Mouse (Mus musculus) liver, embryonic 14.5 days (tissue): Measurements from ENCODE around the gene Il2ra. TPM values are rescaled to one million over a fixed set of nuclear protein-coding genes. Genes with fewer than 3 reads are reported as not detected.
A peak's percentile ranks its signal among the peaks of the same experiment; 100 is the strongest.
"Not testable (repeated sequence)": the region's sequence is repeated elsewhere in the genome, so short reads cannot be mapped to it uniquely, and the experiment has no call there.

Experiments
- ATAC-seq: fragments of 200-750 bp; cut with Nextera tagmentation; 2 replicates; pipeline ENCODE4 v1.8.0; 2017; ENCODE audit warnings: moderate number of reproducible peaks, mild to moderate bottlenecking, moderate library complexity; ENCODE audit not compliant: insufficient read depth
- DNase-seq, 3 experiments: peaks; one replicate each; pipeline ENCODE4 v3.0.0-alpha.2; 2012 to 2013; ENCODE audit warnings: low read depth in 3 of 3, low spot score in 3 of 3
- H3K27ac ChIP-seq: fragments of 300-500 bp; sonication (generic); 2 replicates; pipeline ENCODE4 v1.5.1; 2014; ENCODE audit warnings: moderate library complexity, mild to moderate bottlenecking, control low read depth, inconsistent platforms
- H3K27me3 ChIP-seq: fragments of 300-500 bp; sonication (generic); 2 replicates; pipeline ENCODE4 v1.6.1; 2014; ENCODE audit warnings: mild to moderate bottlenecking, low read length, moderate library complexity; ENCODE audit not compliant: control insufficient read depth, insufficient read depth
- H3K36me3 ChIP-seq: fragments of 300-500 bp; sonication (generic); replicated peaks from 2 replicates; pipeline ENCODE4 v1.6.1; 2014; ENCODE audit warnings: low read depth; ENCODE audit not compliant: control insufficient read depth, insufficient read depth
- H3K4me1 ChIP-seq, 2 experiments: fragments of 200-500 bp in 1 of 2; fragments of 300-500 bp in 1 of 2; sonication (generic) in 1 of 2; replicated peaks; 2 replicates each; pipeline ENCODE4 v1.6.1; 2012 to 2014; ENCODE audit warnings: antibody characterized with exemption in 1 of 2, inconsistent platforms in 1 of 2, low read length in 1 of 2; ENCODE audit not compliant: control insufficient read depth in 2 of 2, insufficient read depth in 2 of 2
- H3K4me2 ChIP-seq: fragments of 300-500 bp; sonication (generic); 2 replicates; pipeline ENCODE4 v1.6.1; 2014; ENCODE audit warnings: low read depth, mild to moderate bottlenecking, control low read depth, moderate library complexity
- H3K4me3 ChIP-seq, 2 experiments: fragments of 200-500 bp in 1 of 2; fragments of 300-500 bp in 1 of 2; sonication (generic) in 1 of 2; 2 replicates each; pipeline ENCODE4 v1.5.1; 2012 to 2014; ENCODE audit warnings: low read depth in 2 of 2, low read length in 2 of 2, mild to moderate bottlenecking in 2 of 2, control low read depth in 1 of 2, inconsistent platforms in 1 of 2, moderate library complexity in 1 of 2; ENCODE audit not compliant: insufficient read depth in 1 of 2
- H3K9ac ChIP-seq: fragments of 300-500 bp; sonication (generic); replicated peaks from 2 replicates; pipeline ENCODE4 v1.6.1; 2014; ENCODE audit warnings: mild to moderate bottlenecking, control low read depth, moderate library complexity
- H3K9me3 ChIP-seq: fragments of 300-500 bp; sonication (generic); 2 replicates; pipeline ENCODE4 v1.6.1; 2016; ENCODE audit warnings: low read length, mixed read lengths; ENCODE audit not compliant: control insufficient read depth
- CTCF ChIP-seq: IDR thresholded peaks from 2 replicates; pipeline ENCODE4 v1.5.1; 2016; ENCODE audit warnings: antibody characterized with exemption, low read depth, control low read depth
- EP300 ChIP-seq: IDR thresholded peaks from 2 replicates; pipeline ENCODE4 v1.6.1; 2016; ENCODE audit warnings: antibody characterized with exemption, low read depth
- WGBS: fragments of 180-500 bp; shearing (Covaris S2); extraction: QIAGEN DNeasy Blood & Tissue Kit; methylation state at CpG from one replicate; pipeline ENCODE4 v1.1.7; 2014; ENCODE audit not compliant: insufficient replicate concordance; 5-methylcytosine and 5-hydroxymethylcytosine counted together
- polyA plus RNA-seq, 2 experiments: library from polyadenylated mRNA; depleted of rRNA in 1 of 2; stranded (reverse) in 1 of 2; unstranded in 1 of 2; fragments of >200 nt; fragmentation: Nextera tagmentation in 1 of 2; extraction: Ambion mirVana in 1 of 2; gene quantifications; 2 replicates each; pipeline versions ENCODE4 v1.2.1 to v1.2.3; 2012 to 2014

Il2ra gene
- polyA plus RNA-seq, 2 experiments, result 0.01 TPM; not detected in 1

- Histone ChIP-seq H3K9me3 (no peaks in the 10 kb centered on the region), H3K36me3 (no peaks in the 10 kb centered on the region), H3K4me1 (peaks cover 0 to 21% of the 10 kb centered on the region in 2 experiments; a peak in 3 of 4 replicates), H3K27me3 (no peaks in the 10 kb centered on the region; the same call in 1 of the 2 replicates), H3K27ac (no peak overlapping the region), H3K4me3 (no peak overlapping the region), H3K9ac (no peak overlapping the region), H3K4me2 (no peak overlapping the region)
- TF ChIP-seq EP300 (no peak), CTCF (no peak)
- 24% methylated on average over 5 of the region's 5 CpGs for WGBS
- DNase-seq (no peak), ATAC-seq (no peak)
Observed at GRCm38 (mm10) chr2:11708538-11708937, 65.9 kb downstream of the Il2ra start.

- ATAC-seq, H3K9me3 ChIP-seq, H3K36me3 ChIP-seq, H3K27ac ChIP-seq, DNase-seq, H3K4me3 ChIP-seq, H3K4me2 ChIP-seq, H3K27me3 ChIP-seq, H3K9ac ChIP-seq: not testable (repeated sequence)
- 38% methylated on average over 4 of the region's 4 CpGs for WGBS
- TF ChIP-seq CTCF, result peak; percentile 41
- peaks cover 0 to 19% of the 10 kb centered on the region in 2 experiments; a peak in 3 of 4 replicates for H3K4me1 ChIP-seq
Observed at GRCm38 (mm10) chr2:11710101-11710500, 67.5 kb downstream of the Il2ra start.

- 56% methylated on average over 6 of the region's 6 CpGs for WGBS
- Histone ChIP-seq H3K36me3 (no peaks in the 10 kb centered on the region), H3K4me2 (no peak overlapping the region), H3K9me3 (no peaks in the 10 kb centered on the region), H3K4me1 (peaks cover 0 to 12% of the 10 kb centered on the region in 2 experiments; a peak in 2 of 4 replicates), H3K27ac (no peak overlapping the region), H3K4me3 (no peak overlapping the region), H3K27me3 (no peaks in the 10 kb centered on the region), H3K9ac (no peak overlapping the region)
- ATAC-seq (no peak), DNase-seq (no peak)
- TF ChIP-seq EP300 (no peak), CTCF (no peak)
Observed at GRCm38 (mm10) chr2:11712483-11712990, 69.9 kb downstream of the Il2ra start.

DNA sequence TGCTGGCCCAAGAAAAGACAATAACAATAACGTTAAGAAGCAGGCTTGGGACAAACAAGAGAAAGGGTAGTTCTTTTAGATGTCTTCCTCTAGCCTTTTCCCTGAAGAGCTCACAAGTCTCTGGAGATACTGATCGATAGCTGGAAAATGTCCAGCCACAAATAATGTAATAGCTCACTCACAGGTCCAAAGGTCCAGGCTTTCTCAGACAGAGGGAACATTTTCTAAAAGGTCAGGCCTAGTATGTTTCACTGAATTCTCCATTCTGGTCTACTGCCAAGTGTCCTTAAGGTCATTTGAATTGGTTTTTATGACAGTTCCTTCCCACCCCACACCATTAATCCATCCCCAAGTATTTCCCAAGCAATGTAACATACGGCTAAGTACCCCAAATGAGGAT is 70.4 kb downstream of the Il2ra start:
- 53% methylated on average over 3 of the region's 3 CpGs for WGBS
- Histone ChIP-seq H3K9me3 (no peaks in the 10 kb centered on the region), H3K4me2 (no peak overlapping the region), H3K36me3 (no peaks in the 10 kb centered on the region), H3K9ac (no peak overlapping the region), H3K4me1 (peaks cover 0 to 12% of the 10 kb centered on the region in 2 experiments; a peak in 2 of 4 replicates), H3K27ac (no peak overlapping the region), H3K27me3 (no peaks in the 10 kb centered on the region), H3K4me3 (no peak overlapping the region)
- ATAC-seq (no peak), DNase-seq (no peak)
- no peak for TF ChIP-seq EP300
- TF ChIP-seq CTCF, result no peak

DNA sequence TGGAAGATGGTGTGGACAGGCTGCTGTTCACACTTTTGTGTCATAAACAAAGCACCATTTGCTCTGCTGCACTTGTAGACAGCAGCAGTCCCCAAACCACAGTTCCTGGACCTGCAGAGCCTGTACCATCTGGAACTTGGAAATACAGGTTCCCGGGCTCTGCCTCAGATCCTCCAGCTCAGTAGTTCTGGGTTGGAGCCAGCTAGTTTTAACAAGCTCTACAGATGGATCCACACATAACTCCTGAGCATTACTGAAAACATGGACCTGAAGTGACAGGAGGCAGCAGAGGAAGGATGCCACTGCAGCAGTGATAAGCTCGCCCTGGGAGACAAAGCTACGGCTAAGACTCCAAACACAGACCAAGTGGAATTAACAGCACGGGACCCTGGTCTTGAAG is 71.9 kb downstream of the Il2ra start:
- Histone ChIP-seq H3K9me3 (no peaks in the 10 kb centered on the region), H3K36me3 (no peaks in the 10 kb centered on the region), H3K27me3 (no peaks in the 10 kb centered on the region), H3K4me2 (no peak overlapping the region), H3K9ac (no peak overlapping the region), H3K27ac (no peak overlapping the region), H3K4me3 (no peak overlapping the region), H3K4me1 (peaks cover 0 to 3% of the 10 kb centered on the region in 2 experiments; a peak in 1 of 4 replicates)
- TF ChIP-seq EP300, result no peak
- TF ChIP-seq CTCF, result no peak
- ATAC-seq, result no peak
- WGBS, result 48% methylated on average over 4 of the region's 4 CpGs
- DNase-seq, result no peak
